Mouse (Mus musculus): ENCODE measurements around the gene Tgfbr1. TPM values are rescaled to one million over a fixed set of nuclear protein-coding genes. Genes with fewer than 3 reads are reported as not detected.
A peak's percentile ranks its signal among the peaks of the same experiment; 100 is the strongest.

Gene Tgfbr1
- total RNA-seq, 2 experiments from 2014 or later: 19.2 to 32.2 TPM

- TF ChIP-seq CTCF (IDR thresholded peaks at IDR 0.05): no peak
- intact Hi-C loops (cut with DNase I): no loop called here
These were observed 28.8 kb upstream of the Tgfbr1 start for GRCm38 (mm10) chr4:47324206-47324605.

GRCm38 (mm10) chr4:47327782-47328181 lies 25.2 kb upstream of the Tgfbr1 start:
- no peak for TF ChIP-seq CTCF (IDR thresholded peaks at IDR 0.05)
- H3K27ac ChIP-seq: no peak overlapping the region
- DNase-seq: no peak
- H3K4me3 ChIP-seq: no peak overlapping the region
- intact Hi-C loops (cut with DNase I): no loop called here

More at GRCm38 (mm10) chr4:47324206-47324605, 28.8 kb upstream of the Tgfbr1 start:
- H3K4me3 ChIP-seq: no peak overlapping the region
- no peak for DNase-seq
- H3K27ac ChIP-seq: no peak overlapping the region

DNA sequence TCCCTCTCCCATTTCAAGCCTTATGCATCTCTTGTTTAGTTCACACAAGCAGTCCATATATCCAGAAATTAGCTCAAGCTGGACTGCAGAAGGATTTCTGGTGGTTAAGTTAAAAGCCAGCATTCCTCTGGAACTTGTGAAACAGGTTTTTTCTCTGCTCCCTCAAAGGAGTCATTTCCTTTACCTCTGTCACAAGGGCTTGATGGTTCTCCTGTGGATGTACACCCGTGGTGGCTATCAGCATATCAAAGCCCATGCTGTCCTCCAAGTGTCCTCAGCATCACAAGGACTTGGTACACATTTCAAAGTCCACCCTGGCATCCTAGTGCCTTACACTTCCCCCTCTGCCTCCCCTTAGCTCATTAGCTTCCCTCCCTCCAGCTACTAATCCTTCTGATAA lies 23.7 kb upstream of the Tgfbr1 start:
- intact Hi-C loops (cut with DNase I): no loop called here
- TF ChIP-seq CTCF (IDR thresholded peaks at IDR 0.05): no peak
- H3K4me3 ChIP-seq: no peak overlapping the region
- H3K27ac ChIP-seq: no peak overlapping the region
- no peak for DNase-seq

DNA sequence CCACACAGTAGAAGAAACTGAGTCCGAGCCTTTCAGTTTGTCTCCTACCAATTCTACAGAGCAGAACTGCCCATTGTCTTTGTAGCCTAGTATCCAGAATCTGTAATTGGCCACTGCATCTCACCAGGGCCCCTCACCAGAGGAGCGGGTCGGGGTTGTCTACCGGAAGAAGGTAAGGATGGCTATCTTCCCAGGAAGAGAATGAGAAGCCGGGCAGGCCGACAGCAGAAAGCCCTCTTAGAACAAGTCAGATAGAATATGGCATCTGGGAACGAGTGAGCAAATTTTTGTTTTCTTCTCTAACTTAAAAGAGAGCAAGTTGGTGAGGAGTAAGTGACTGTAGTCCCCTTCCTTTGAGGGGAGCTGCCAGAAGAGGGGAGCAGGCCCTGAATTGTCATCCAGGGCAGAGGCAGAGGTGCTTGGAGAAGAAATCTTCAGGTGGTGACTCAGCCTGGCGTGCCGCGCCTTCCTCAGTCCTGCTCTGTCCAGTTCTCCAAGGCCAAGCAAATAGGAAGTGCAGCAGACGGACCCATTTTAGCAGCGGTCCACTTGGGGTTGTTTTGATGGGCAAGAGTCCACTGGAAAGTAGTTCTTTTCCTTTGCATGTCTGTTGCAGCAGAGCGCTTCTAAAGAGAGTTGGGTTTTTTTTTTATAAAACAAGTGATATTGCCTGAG lies 22.5 kb upstream of the Tgfbr1 start:
- no peak for DNase-seq
- no peak for TF ChIP-seq CTCF (IDR thresholded peaks at IDR 0.05)
- intact Hi-C loops (cut with DNase I): no loop called here
- Histone ChIP-seq H3K27ac (no peak overlapping the region), H3K4me3 (no peak overlapping the region)

GRCm38 (mm10) chr4:47332812-47333343 lies 20.1 kb upstream of the Tgfbr1 start:
- no peak for DNase-seq
- TF ChIP-seq CTCF (IDR thresholded peaks at IDR 0.05): no peak
- intact Hi-C loops (cut with DNase I): no loop called here
- Histone ChIP-seq H3K27ac (no peak overlapping the region), H3K4me3 (no peak overlapping the region)

DNA sequence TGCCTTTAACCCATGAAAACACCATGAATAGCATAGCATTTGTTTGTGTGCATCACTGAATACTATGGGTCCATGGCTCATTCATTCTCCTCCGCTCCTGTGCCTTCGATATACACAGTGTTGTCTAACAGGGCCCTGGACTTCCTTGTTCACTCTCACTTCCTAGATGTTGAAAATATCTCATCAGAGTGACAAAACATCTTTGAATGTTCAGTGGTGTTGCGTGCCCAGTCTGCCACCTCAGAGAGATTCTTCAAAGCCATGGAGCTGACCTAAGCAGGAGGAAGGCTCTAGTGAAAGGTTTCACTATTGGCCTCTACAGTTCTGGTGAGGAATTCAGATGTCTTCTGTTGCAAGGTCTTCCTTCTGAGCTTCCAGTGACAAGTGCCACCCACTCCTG lies 19.5 kb upstream of the Tgfbr1 start:
- Histone ChIP-seq H3K27ac (no peak overlapping the region), H3K4me3 (no peak overlapping the region)
- intact Hi-C loops (cut with DNase I): no loop called here
- no peak for TF ChIP-seq CTCF (IDR thresholded peaks at IDR 0.05)
- no peak for DNase-seq

DNA sequence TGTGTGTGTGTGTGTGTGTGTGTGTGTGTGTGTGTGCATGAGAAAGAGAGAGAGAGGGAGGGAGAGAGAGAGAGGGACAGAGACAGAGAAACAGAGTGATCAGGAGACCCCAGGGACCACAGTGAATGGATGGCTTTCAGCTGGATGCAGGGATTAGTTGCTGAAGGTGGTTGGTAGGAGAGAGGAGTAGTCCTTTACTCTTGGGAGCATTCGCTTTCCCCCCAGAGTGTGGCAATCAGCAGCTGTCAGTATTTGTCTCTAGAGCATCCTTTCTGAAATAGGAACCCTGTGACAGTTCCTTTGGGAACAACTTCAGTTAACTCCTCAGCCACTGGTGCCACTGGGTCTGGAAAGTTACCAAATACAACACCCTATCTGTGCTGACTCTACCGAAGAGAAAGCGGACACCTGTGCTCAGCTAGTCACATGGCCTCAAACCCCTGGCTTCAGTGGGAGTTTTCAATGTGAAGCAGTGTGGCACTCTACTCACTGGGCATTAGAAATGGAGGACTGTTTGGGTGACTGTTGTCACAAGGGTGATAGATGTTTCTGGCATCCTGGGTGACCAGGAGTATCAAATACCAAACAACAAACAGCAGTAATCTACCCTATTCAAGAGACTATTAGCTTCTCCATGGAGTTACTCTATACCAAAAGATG lies 16.0 kb upstream of the Tgfbr1 start:
- intact Hi-C loops (cut with DNase I): no loop called here
- H3K27ac ChIP-seq: peak overlapping the region; percentile 65
- TF ChIP-seq CTCF (IDR thresholded peaks at IDR 0.05): no peak
- peak; percentile 26 for DNase-seq
- H3K4me3 ChIP-seq: no peak overlapping the region

- intact Hi-C loops (cut with DNase I): no loop called here
- no peak for TF ChIP-seq CTCF (IDR thresholded peaks at IDR 0.05)
- DNase-seq: no peak
- no peak overlapping the region; the same call in 1 of the 2 replicates for H3K4me3 ChIP-seq
- H3K27ac ChIP-seq: no peak overlapping the region
These were observed 10.4 kb upstream of the Tgfbr1 start for GRCm38 (mm10) chr4:47342632-47343031.

- TF ChIP-seq CTCF (IDR thresholded peaks at IDR 0.05): no peak
- no peak for DNase-seq
- intact Hi-C loops (cut with DNase I): no loop called here
- Histone ChIP-seq H3K4me3 (no peak overlapping the region), H3K27ac (no peak overlapping the region)
These were observed 6.0 kb upstream of the Tgfbr1 start for GRCm38 (mm10) chr4:47347022-47347421.

- TF ChIP-seq CTCF (IDR thresholded peaks at IDR 0.05): no peak
- Histone ChIP-seq H3K4me3 (no peak overlapping the region), H3K27ac (no peak overlapping the region)
- intact Hi-C loops (cut with DNase I): loop anchor here (2.0 to 5.0 kb wide), 3 partner anchors 48 to 99 kb away; no protein-coding TSS in a partner anchor
- DNase-seq: no peak
These were observed 3.3 kb upstream of the Tgfbr1 start for GRCm38 (mm10) chr4:47349759-47350158.

DNA sequence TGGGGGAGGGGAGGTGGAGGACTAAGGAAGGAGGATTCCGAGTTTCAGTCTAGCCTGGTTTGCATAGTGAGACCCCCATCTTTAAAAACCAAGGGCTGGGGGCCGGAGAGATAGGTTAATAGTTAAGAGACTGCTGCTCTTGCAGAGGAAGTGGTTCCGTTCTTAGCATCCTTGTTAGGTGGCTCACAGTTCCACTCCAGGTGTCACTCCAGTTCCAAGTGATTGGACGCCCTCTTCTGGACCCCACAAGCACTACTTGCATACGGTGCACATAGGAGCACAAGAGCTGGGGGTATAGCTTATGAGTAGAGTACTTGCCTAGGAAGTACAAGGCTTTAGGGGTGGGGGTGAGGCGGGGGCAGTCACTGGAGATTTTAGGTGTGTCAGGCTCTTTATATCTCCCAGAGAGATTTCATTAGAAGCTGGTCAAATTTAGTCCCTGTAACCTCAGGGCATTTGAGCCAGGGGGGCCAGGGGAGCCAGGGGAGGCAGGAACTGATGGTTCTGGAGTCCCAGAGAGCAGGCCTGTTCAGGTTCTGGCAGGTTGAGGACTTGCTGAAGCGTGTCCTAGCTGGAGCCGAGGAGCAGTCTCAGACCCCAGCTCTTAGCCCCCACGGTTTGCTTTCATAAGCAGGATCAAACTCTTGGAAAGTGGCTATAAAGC lies 1.5 kb upstream of the Tgfbr1 start:
- Histone ChIP-seq H3K27ac (peak overlapping the region; percentile 98), H3K4me3 (peak overlapping the region; percentile 98)
- intact Hi-C loops (cut with DNase I): loop anchor here (2.0 to 5.0 kb wide), 3 partner anchors 46 to 101 kb away; no protein-coding TSS in a partner anchor
- TF ChIP-seq CTCF (IDR thresholded peaks at IDR 0.05): peak; percentile 54
- peak; percentile 46 for DNase-seq

DNA sequence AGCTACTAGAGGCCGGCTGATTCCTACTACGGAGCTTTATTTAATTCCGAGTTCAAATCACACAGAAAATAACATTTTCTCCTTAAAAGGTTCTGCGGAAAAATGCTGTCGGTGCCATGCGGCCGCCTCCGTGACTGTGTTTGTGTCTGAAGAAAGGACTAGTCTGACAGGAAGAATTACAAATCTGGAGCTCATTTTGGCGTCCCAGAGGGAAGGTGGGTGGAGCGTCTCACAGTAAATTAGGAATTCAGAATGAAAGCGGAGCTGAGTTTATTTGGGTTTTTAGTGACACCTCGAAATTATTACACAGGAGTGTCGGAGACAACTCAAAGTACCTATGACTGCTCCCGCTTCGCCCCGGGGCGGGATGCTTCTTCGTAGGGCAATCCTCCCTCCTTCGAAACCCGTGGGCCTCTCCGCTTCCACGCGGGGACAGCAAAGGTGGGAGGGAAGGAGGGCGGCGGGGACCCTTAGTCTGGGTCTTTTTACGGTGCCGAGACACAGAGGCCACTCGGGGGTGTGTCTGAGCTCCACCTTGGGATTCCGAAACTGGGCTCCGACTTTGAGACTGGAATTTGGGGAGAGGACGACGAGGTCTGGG lies 861 bp upstream of the Tgfbr1 start:
- H3K4me3 ChIP-seq: peak overlapping the region; percentile 98
- no peak for TF ChIP-seq CTCF (IDR thresholded peaks at IDR 0.05)
- peak; percentile 73 for DNase-seq
- intact Hi-C loops (cut with DNase I): loop anchor here (5.0 kb wide), 2 partner anchors 45 to 60 kb away; no protein-coding TSS in a partner anchor
- peak overlapping the region; percentile 98 for H3K27ac ChIP-seq
